Mouse (Mus musculus) kidney, postnatal 25 days (tissue): ENCODE measurements at regions not wholly inside any gene's neighbourhood (a gene's known extent, or its start where the extent isn't known, plus 50 kb on each side); places are given as distances from the start of the nearest gene placed in this dataset.

Experiments used
- DNase-seq, 2 experiments: peaks; one replicate each; pipeline ENCODE4 v3.0.0; 2021; ENCODE audit warnings: mixed read lengths in 2 of 2

- DNase-seq = no peak
Observed at GRCm38 (mm10) chr12:59589354-59589753, 369.8 kb upstream of the Fbxo33 start.

- no peak for DNase-seq
Observed at GRCm38 (mm10) chr12:59582587-59582986, 363.1 kb upstream of the Fbxo33 start.

GRCm38 (mm10) chr12:59579694-59580093 lies 360.2 kb upstream of the Fbxo33 start:
- DNase-seq = no peak

GRCm38 (mm10) chr12:59563960-59564359 lies 344.4 kb upstream of the Fbxo33 start:
- no peak for DNase-seq

- DNase-seq = no peak
Observed at GRCm38 (mm10) chr12:59539788-59540187, 320.3 kb upstream of the Fbxo33 start.

- DNase-seq = no peak
Observed at GRCm38 (mm10) chr12:59530521-59530920, 311.0 kb upstream of the Fbxo33 start.

- DNase-seq = no peak
Observed at GRCm38 (mm10) chr12:59523368-59523767, 303.8 kb upstream of the Fbxo33 start.

- no peak for DNase-seq
Observed at GRCm38 (mm10) chr12:59521946-59522345, 302.4 kb upstream of the Fbxo33 start.

- DNase-seq = peak in 1 of 2 experiments; percentile 10
Observed at GRCm38 (mm10) chr12:59509857-59510256, 290.3 kb upstream of the Fbxo33 start.

- DNase-seq = no peak
Observed at GRCm38 (mm10) chr12:59509175-59509574, 289.6 kb upstream of the Fbxo33 start.

GRCm38 (mm10) chr12:59507431-59507830 lies 287.9 kb upstream of the Fbxo33 start:
- no peak for DNase-seq

- DNase-seq = no peak
Observed at GRCm38 (mm10) chr12:59497434-59497833, 277.9 kb upstream of the Fbxo33 start.

GRCm38 (mm10) chr12:59488019-59488418 lies 268.5 kb upstream of the Fbxo33 start:
- no peak for DNase-seq

- DNase-seq = no peak
Observed at GRCm38 (mm10) chr12:59487507-59487906, 268.0 kb upstream of the Fbxo33 start.

GRCm38 (mm10) chr12:59460997-59461961 lies 241.8 kb upstream of the Fbxo33 start:
- DNase-seq = no peak

- DNase-seq = no peak
Observed at GRCm38 (mm10) chr12:59456175-59456851, 236.8 kb upstream of the Fbxo33 start.

- no peak for DNase-seq
Observed at GRCm38 (mm10) chr12:59415051-59415450, 195.5 kb upstream of the Fbxo33 start.

- no peak for DNase-seq
Observed at GRCm38 (mm10) chr12:59411491-59411890, 192.0 kb upstream of the Fbxo33 start.

GRCm38 (mm10) chr12:59391103-59391502 lies 171.6 kb upstream of the Fbxo33 start:
- no peak for DNase-seq

GRCm38 (mm10) chr12:59382812-59383211 lies 163.3 kb upstream of the Fbxo33 start:
- peak in 1 of 2 experiments; percentile 62 for DNase-seq

- DNase-seq = no peak
Observed at GRCm38 (mm10) chr12:59341586-59341985, 122.1 kb upstream of the Fbxo33 start.

- DNase-seq = peak in 1 of 2 experiments; percentile 6
Observed at GRCm38 (mm10) chr12:59330753-59331152, 111.2 kb upstream of the Fbxo33 start.

GRCm38 (mm10) chr12:59312703-59313102 lies 93.2 kb upstream of the Fbxo33 start:
- no peak for DNase-seq

GRCm38 (mm10) chr12:59307958-59308357 lies 88.4 kb upstream of the Fbxo33 start:
- DNase-seq = no peak
